Mouse (Mus musculus) adrenal gland, postnatal 36 days (tissue): ENCODE measurements around the gene Zbtb8b. TPM values are rescaled to one million over a fixed set of nuclear protein-coding genes. Genes with fewer than 3 reads are reported as not detected.
"Not testable (repeated sequence)": the region's sequence is repeated elsewhere in the genome, so short reads cannot be mapped to it uniquely, and the experiment has no call there.

Experiments used
- DNase-seq, 2 experiments: peaks; one replicate each; pipeline ENCODE4 v3.0.0; 2021; ENCODE audit warnings: mixed read lengths in 1 of 2
- long read RNA-seq, 2 experiments: library from polyadenylated mRNA; stranded (forward); transcript quantifications; one replicate each; pipeline ENCODE4 v2.0.0; 2021; ENCODE audit warnings: borderline sequencing depth in 2 of 2
- total RNA-seq, 2 experiments: library from RNA; stranded (reverse); gene quantifications; 2 replicates each; pipeline ENCODE4 v1.2.3; 2021

The Zbtb8b gene
- under 1 TPM; 0.10 to 0.13 TPM for total RNA-seq
- long read RNA-seq, experiment 1, result 0 reads
- long read RNA-seq, experiment 2, result 0 reads

DNA sequence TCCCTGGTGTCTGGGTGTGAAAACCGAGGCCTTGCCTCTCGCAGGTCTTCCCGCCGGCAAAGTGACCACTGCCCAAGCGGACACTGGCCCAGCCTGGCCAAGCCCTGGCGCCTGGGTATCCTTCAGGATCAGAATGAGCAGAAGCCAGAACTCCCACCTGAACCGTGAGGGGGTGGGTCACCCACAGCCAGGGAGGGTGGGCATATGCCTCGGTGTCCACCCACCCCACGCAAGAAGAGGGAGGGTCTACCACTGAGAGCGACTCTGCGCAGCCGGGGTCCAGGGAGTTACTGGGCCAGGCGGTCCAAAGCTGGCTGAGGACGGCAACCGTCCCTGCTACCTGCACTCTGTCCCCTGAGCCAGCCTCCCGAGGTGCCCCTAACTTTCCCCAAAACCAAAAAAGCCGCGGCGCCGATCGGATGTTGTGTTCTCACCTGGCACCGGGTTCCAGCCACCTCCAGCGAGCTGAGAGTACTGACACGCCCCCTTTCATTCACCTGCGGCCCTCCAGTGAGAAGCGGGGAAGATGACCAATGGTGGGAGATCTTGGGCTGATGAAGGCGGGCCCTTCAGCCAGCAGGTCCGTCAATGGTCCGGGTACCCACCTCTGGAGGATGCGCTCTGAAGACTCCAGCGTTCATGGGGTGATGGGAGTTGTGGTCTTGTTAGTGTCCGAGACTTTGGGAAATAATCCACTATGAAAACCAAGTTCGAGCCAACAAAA, at the start of gene Zbtb8b:
Zbtb8b (minus strand) TSS at position 514 of the 724 bp plus-strand sequence.
- DNase-seq, result peak in 1 of 2 experiments; percentile 24

- DNase-seq, result no peak
Observed at GRCm38 (mm10) chr4:129481090-129481489, 40.4 kb upstream of the Zbtb8b start.

DNA sequence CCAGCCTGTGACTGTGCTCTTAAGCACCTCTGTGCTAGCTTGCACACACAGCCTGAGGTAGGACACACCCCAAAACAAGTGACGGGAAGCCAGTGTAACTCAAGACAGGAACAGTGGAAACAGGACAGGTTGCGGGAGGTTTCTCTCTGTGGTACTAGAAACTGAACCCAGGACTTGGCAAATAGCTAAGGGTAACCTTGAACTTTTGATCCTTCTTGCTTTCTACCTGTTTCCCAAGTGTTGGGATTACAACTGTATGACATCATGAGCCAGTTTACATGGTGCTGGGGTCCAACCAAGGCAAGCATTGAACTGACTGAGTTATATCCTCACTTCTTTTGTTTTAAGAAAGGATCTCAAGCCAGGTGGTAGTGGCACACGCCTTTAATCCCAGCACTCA, 39.2 kb upstream of the Zbtb8b start:
- DNase-seq, result no peak

DNA sequence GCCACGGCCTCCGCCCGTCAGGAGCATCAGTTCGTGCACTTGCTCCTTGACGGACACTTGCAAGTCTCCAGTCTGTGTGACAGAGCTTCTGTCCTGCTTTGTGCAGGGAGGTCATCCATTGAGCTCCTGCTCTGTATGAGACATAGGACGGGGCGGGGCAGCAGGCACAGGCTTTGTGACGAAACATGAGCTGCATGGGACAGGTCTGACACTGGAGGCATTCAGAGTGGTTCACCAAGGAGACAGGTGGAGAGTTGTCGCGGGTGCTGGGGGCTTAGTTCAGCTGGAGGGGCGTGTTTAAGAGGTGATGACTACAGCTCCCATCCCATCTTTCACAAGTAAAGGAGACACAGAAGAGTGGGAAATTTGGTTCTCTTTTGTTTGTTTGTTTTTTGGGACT, 35.4 kb upstream of the Zbtb8b start:
- DNase-seq, result no peak

DNA sequence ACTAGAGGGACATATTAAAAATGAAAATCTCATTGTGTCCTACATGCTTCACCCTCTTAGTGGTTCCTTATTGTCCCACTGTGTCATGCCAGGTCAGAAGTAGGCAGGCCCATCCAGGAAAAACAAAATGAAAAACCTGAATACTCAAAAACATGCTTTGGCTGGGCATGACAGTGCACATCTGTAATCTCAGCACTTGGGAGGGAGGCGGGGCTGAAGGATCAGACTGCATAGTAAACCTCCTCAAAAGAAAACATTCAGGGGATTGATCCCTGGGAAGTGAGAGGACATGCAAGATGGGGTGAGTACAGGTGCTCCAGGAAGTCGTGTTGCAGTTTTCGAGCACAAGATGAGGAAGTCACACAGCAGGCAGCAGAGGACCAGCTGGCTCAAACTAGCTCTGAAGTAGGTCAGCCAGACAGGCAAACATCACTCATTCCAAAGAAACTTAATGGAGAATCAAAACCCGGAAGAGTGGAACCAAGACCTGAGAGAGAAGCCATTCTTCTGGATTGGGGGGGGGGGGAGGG, 23.7 kb upstream of the Zbtb8b start:
- no peak for DNase-seq

DNA sequence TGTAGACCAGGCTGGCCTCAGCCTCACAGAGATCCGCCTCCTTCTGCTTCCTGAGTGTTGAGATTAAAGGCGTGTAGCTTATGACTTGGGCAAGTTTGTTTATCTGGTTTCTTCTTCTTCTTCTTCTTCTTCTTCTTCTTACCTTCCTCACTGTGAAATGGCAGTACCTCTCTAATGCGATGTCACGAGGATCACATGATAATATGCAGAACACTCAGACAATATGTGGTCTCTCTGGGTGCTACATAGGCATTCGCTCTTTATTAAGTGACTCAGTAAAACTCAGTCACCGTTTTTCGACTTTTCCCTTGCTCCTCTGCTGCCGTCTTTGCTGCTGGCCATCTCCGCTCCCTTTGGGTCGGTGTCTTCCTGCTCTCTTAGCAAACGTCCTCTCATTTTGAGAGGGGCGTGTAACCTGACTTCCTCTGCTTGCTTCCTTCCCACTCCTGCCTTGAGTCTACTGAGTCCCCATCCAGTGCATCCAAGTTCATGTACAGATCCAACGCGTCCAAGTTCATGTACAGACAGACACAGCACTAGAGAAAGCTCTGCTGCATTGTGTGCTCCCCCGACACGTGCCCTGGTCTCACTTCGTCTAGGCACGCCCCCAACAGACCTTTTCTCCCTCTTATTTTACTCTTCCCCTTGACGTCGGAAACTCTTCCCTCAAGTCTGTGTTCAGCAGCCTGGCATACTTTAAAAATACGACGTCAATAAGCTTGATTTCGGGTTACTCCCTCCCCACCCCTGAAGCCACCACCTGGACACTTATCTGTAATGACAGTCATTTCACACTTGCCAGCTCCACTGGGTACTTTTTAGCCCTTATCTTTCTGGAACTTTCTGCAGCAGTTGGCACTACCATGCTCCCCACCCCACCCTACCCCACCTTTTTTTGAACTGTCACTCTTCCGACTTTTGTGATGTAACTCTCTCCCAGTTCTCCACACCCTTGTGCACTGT, 22.7 kb upstream of the Zbtb8b start:
- DNase-seq, result no peak

DNA sequence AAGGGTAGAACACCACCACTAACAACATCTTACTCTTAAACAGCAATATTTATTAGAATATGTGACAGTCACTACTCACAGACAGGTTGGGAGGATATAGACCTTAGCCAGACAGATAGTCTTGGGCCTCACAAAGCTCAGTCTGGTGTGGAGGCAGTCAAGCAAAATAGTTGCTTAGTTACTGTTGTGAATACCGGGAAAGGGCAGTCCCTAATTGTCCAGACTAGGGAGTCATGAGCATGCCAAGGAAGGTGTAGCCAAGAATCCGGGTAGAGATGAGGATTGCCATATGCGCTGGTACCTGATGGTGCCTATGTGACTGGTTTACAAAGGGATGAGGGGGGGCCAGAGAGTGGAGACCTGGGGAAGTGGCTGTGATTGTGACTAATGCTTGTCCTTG, 21.5 kb upstream of the Zbtb8b start:
- peak; percentile 30 to 37 for DNase-seq

- peak; percentile 99 to 100 for DNase-seq
Observed at GRCm38 (mm10) chr4:129461183-129461960, 20.7 kb upstream of the Zbtb8b start, which contains the start of gene Bsdc1. Gene Bsdc1, plus strand, starts transcription at chr4:129461581.

GRCm38 (mm10) chr4:129460827-129461182, 20.2 kb upstream of the Zbtb8b start:
- DNase-seq, result no peak

GRCm38 (mm10) chr4:129459726-129460125, 19.1 kb upstream of the Zbtb8b start:
- DNase-seq, result no peak

GRCm38 (mm10) chr4:129457311-129457710, 16.7 kb upstream of the Zbtb8b start:
- not testable (repeated sequence) for DNase-seq

GRCm38 (mm10) chr4:129456126-129456525, 15.5 kb upstream of the Zbtb8b start:
- no peak for DNase-seq

- DNase-seq, result peak; percentile 48 to 66
Observed at GRCm38 (mm10) chr4:129455265-129455664, 14.6 kb upstream of the Zbtb8b start.

- DNase-seq, result no peak
Observed at GRCm38 (mm10) chr4:129451471-129452169, 11.0 kb upstream of the Zbtb8b start.

DNA sequence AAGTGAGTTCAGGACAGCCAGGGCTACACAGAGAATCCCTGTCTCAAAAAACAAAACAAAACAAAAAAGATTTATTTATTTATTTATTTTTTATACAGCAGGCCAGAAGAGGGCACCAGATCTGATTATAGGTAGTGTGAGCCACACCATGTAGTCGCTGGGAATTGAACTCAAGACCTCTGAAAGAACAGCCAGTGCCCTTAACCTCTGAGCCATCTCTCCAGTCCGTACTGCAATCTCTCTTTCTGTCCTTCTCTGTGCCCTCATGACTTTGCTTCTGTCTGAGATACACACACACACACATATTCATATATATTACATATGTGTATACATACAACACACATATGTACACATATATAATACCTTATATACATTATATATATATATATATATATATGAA, 10.2 kb upstream of the Zbtb8b start:
- DNase-seq, result no peak

DNA sequence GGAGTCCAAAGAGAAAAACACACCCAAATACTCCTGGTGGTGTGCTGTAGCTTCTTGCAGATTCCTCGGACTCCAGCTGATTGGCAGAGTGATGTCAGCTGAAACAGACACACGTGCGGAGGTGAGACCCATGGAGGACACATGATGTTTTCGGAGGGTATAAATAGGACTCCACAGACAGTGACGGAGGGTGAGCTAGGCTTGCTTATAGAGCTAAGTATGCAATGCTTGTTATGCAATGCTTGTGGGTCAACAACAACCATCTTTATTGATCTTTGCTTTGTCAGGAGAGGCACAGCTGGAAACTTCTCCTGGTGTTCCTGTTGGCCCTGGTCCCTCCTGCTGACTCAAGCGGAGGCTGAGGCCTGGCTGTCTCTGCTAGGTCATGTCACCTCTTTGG, 8.1 kb upstream of the Zbtb8b start:
- no peak for DNase-seq

DNA sequence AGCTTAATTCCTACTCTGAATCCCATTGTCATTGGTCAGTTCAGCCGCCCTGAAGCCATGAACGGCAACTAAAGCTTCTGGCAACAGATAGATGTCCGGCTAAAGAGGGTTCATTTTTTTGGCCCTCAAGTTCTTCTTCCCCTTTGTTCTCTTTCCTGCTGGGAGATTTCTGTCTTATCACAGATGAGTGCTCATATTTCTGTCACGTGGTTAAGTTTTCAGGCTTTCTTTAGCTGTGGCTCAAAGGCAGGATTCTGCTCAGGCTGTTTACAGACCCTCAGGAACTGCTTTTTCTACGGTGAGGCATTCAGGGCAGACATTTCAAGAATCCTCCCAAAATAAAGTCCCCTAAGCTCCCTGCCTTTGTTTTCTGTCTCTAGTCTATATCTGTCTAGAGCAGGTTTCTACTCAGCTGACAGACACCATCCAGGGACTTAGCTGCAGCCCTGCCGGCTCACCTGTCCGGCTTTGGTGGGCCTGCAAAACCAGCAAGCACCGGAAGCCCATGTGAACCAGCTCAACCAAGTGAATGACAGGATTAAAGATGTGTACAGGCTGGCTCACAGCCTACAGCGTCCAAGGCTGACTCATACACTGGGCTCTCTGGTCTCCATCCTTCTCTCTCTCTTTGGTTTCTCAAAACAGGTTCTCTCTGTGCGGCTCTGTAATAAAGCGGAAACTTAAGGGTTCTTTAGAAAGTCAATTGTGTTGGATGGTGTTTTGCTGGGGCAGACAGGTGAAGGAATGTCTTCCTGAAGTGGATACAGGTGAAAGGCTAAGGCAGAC, 7.3 kb upstream of the Zbtb8b start:
- no peak for DNase-seq

DNA sequence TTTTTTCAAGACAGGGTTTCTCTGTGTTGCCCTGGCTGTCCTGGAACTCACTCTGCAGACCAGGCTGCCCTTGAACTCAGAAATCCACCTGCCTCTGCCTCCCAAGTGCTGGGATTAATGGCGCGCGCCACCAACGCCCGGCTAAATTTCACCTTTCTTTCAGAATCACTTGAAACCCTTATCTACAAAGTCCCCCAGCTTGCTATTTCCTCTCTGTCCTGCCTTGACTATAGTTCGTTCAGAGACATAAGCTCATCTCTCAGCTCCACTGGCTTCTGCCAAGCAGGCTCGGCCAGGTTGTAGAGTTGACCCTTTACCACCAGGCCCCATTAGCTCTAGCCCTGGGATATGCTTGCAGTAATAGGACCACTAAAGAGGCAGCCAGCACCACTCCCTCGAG, 6.7 kb upstream of the Zbtb8b start:
- no peak for DNase-seq

DNA sequence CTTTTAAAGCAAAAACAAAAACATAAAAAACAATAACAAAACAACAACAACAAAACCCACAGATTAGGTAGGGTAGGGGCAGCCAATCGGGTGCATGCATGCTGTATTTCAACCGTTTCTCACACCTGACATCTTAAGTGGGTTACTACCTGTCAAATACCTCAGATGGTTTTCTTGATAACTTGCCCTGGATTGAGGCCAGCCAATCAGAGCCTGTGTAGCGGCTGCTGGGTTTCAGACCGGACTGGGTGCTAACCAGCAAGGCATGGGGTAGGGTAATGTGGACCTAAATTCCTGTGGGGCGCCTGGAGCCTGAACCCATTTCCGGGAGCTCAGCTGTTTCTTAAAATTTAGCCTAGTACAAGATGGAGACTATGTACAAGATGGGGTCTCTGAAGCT, 492 bp upstream of the Zbtb8b start:
- DNase-seq, result no peak

GRCm38 (mm10) chr4:129418321-129418720, 22.3 kb downstream of the Zbtb8b start:
- no peak for DNase-seq

- no peak for DNase-seq
Observed at GRCm38 (mm10) chr4:129416478-129416877, 24.2 kb downstream of the Zbtb8b start.
